21 mouse cellular contexts compared by ENCODE assay signal in the genomic region with DNA sequence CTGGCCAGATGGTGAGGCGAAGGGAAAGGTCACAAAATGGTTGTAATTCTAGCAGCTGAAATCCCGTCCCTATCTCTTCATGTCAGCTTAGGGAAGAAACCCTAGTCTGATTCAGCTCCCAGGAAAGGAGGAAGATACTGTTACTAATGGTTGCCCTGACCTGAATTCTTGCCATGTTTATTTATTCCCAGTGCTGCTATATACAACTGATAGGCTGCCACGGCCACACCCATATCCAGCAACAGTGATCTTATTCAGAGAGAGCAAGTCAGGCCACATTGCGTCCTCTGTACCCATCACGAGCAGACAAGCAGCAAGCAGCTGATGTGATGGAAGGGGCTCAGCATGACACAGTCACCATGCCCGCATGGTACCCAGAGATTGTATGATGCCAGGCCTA.
DNase-seq lines count a peak whose midpoint lies in the region; ATAC-seq and TF ChIP-seq lines count a peak whose summit lies in the region.
"Had no signal": no experiment of that assay in that cellular context is flagged by ENCODE, and none has a peak within 500 bp of the region (broad histone marks: within the 10 kb centered on the region; RNA-seq: fewer than 3 reads in every experiment).

No protein-coding gene starts in this region.

- peak; percentile 23; the same call in 1 of the 2 replicates for ATAC-seq in kidney, embryonic 16.5 days (ENCODE audit: low FRiP score, low TSS enrichment)
- ATAC-seq in neural tube, embryonic 13.5 days (ENCODE audit: low read depth) = no peak
- ATAC-seq: activated CD4-positive, CD25-positive, alpha-beta regulatory T cell, adult 4 months; intestine, embryonic 15.5 days had no signal

- TF ChIP-seq CTCF in gastrocnemius, adult 2 months (IDR thresholded peaks at IDR 0.05) = no peak

- no peaks in the 10 kb centered on the region for H3K36me3 ChIP-seq in kidney, embryonic 16.5 days (ENCODE audit: insufficient read depth, low read length)
- H3K36me3 ChIP-seq in neural tube, embryonic 13.5 days = no peaks in the 10 kb centered on the region
- H3K36me3 ChIP-seq: embryonic facial prominence, embryonic 10.5 days; G1E; heart, embryonic 12.5 days; hindbrain, embryonic 15.5 days; intestine, embryonic 15.5 days; limb, embryonic 15.5 days; liver, embryonic 15.5 days had no signal

- H3K27ac ChIP-seq in gastrocnemius, adult 2 months = peak overlapping the region; percentile 91
- no peak overlapping the region for H3K27ac ChIP-seq in kidney, embryonic 16.5 days (ENCODE audit: low read length)
- H3K27ac ChIP-seq in neural tube, embryonic 13.5 days (replicated peaks) = peak overlapping the region; percentile 1; the same call in 1 of the 2 replicates
- H3K27ac ChIP-seq: embryonic facial prominence, embryonic 10.5 days; hindbrain, embryonic 15.5 days; intestine, embryonic 15.5 days; limb, embryonic 15.5 days; liver, embryonic 15.5 days had no signal

- H3K4me3 ChIP-seq in gastrocnemius, adult 2 months = 0 out of 2 replicates have a peak overlapping the region, but pooled peaks have one; percentile 0
- no peak overlapping the region for H3K4me3 ChIP-seq in kidney, embryonic 16.5 days (ENCODE audit: low read length)
- H3K4me3 ChIP-seq in neural tube, embryonic 13.5 days = no peak overlapping the region
- H3K4me3 ChIP-seq: embryonic facial prominence, embryonic 10.5 days; heart, embryonic 12.5 days; hindbrain, embryonic 15.5 days; intestine, embryonic 15.5 days; limb, embryonic 15.5 days; liver, embryonic 15.5 days had no signal

- WGBS in kidney, embryonic 16.5 days = 35% methylated on average over 6 of the region's 6 CpGs
- 65% methylated on average over 6 of the region's 6 CpGs for WGBS in neural tube, embryonic 13.5 days

- no peak overlapping the region for H3K9ac ChIP-seq in kidney, embryonic 16.5 days (replicated peaks; ENCODE audit: low read length)
- H3K9ac ChIP-seq in neural tube, embryonic 13.5 days = no peak overlapping the region
- H3K9ac ChIP-seq: heart, embryonic 12.5 days; hindbrain, embryonic 15.5 days; intestine, embryonic 15.5 days; limb, embryonic 15.5 days; liver, embryonic 15.5 days had no signal

- no peaks in the 10 kb centered on the region for H3K27me3 ChIP-seq in kidney, embryonic 16.5 days (ENCODE audit: insufficient read depth, low read length)
- H3K27me3 ChIP-seq in neural tube, embryonic 13.5 days = no peaks in the 10 kb centered on the region
- H3K27me3 ChIP-seq: heart, embryonic 12.5 days; hindbrain, embryonic 15.5 days; intestine, embryonic 15.5 days; limb, embryonic 15.5 days; liver, embryonic 15.5 days had no signal

- H3K9me3 ChIP-seq in kidney, embryonic 16.5 days (ENCODE audit: low read length) = no peaks in the 10 kb centered on the region
- no peaks in the 10 kb centered on the region for H3K9me3 ChIP-seq in neural tube, embryonic 13.5 days
- H3K9me3 ChIP-seq: embryonic facial prominence, embryonic 10.5 days; heart, embryonic 12.5 days; hindbrain, embryonic 15.5 days; intestine, embryonic 15.5 days; limb, embryonic 15.5 days; liver, embryonic 15.5 days had no signal

- DNase-seq in gastrocnemius, adult 2 months = peak; percentile 76
- no peak for DNase-seq in gastrocnemius, postnatal 4 days (ENCODE audit: low spot score in 2 of 2)
- no peak for DNase-seq in kidney, postnatal 36 days
- no peak for DNase-seq in neural tube, embryonic 10.5 days (ENCODE audit: extremely low spot score, low spot score)
- no peak for DNase-seq in cerebellum, adult 18-20 months
- DNase-seq in urinary bladder, postnatal 10 days (ENCODE audit: low spot score) = no peak
- DNase-seq: adrenal gland, postnatal 10 days; cerebellum, postnatal 10 days; lung, postnatal 10 days; right cerebral cortex, adult 18-20 months; thymus, postnatal 25 days had no signal

- H3K4me2 ChIP-seq in kidney, embryonic 16.5 days (replicated peaks; ENCODE audit: low read depth, low read length) = no peak overlapping the region
- H3K4me2 ChIP-seq in neural tube, embryonic 13.5 days = no peak overlapping the region
- H3K4me2 ChIP-seq: heart, embryonic 12.5 days; hindbrain, embryonic 15.5 days; intestine, embryonic 15.5 days; limb, embryonic 15.5 days; liver, embryonic 15.5 days had no signal

- intact Hi-C loops in gastrocnemius, adult 2 months (cut with DNase I) = no loop called here

- peaks cover 11% of the 10 kb centered on the region; the same call in 1 of the 2 replicates for H3K4me1 ChIP-seq in kidney, embryonic 16.5 days (ENCODE audit: insufficient read depth, low read length)
- peaks cover 29% of the 10 kb centered on the region for H3K4me1 ChIP-seq in neural tube, embryonic 13.5 days (replicated peaks)
- H3K4me1 ChIP-seq: liver, embryonic 15.5 days had no signal
